Mouse (Mus musculus) heart, embryonic 13.5 days (tissue): Measurements from ENCODE around the gene Tnfaip2. TPM values are rescaled to one million over a fixed set of nuclear protein-coding genes. Genes with fewer than 3 reads are reported as not detected.
A peak's percentile ranks its signal among the peaks of the same experiment; 100 is the strongest.

Source experiments
- ATAC-seq: fragments of 200-750 bp; cut with Nextera tagmentation; 2 replicates; pipeline ENCODE4 v1.8.0; 2017; ENCODE audit warnings: moderate TSS enrichment; ENCODE audit not compliant: insufficient number of reproducible peaks, low FRiP score, low TSS enrichment; ENCODE audit errors: extremely low read depth
- H3K27ac ChIP-seq: fragments of 300-500 bp; sonication (generic); replicated peaks from 2 replicates; pipeline ENCODE4 v1.5.1; 2015; ENCODE audit warnings: moderate library complexity, mild to moderate bottlenecking, inconsistent platforms
- H3K27me3 ChIP-seq: fragments of 300-500 bp; sonication (generic); replicated peaks from 2 replicates; pipeline ENCODE4 v1.6.1; 2015; ENCODE audit warnings: mild to moderate bottlenecking, inconsistent platforms
- H3K36me3 ChIP-seq: fragments of 300-500 bp; sonication (generic); 2 replicates; pipeline ENCODE4 v1.6.1; 2015; ENCODE audit warnings: mild to moderate bottlenecking, inconsistent platforms
- H3K4me1 ChIP-seq: fragments of 300-500 bp; sonication (generic); 2 replicates; pipeline ENCODE4 v1.6.1; 2015; ENCODE audit warnings: inconsistent platforms
- H3K4me2 ChIP-seq: fragments of 300-500 bp; sonication (generic); 2 replicates; pipeline ENCODE4 v1.6.1; 2015; ENCODE audit warnings: inconsistent platforms, mild to moderate bottlenecking, moderate library complexity
- H3K4me3 ChIP-seq: fragments of 300-500 bp; sonication (generic); 2 replicates; pipeline ENCODE4 v1.5.1; 2015; ENCODE audit warnings: moderate library complexity, mild to moderate bottlenecking, inconsistent platforms
- H3K9ac ChIP-seq: fragments of 300-500 bp; sonication (generic); 2 replicates; pipeline ENCODE4 v1.6.1; 2015; ENCODE audit warnings: inconsistent platforms, mild to moderate bottlenecking, moderate library complexity
- H3K9me3 ChIP-seq: fragments of 300-500 bp; sonication (generic); 2 replicates; pipeline ENCODE4 v1.6.1; 2016; ENCODE audit warnings: inconsistent platforms
- WGBS: fragments of 180-500 bp; shearing (Covaris S2); methylation state at CpG from one replicate; pipeline ENCODE4 v1.1.7; 2015; ENCODE audit warnings: mixed read lengths; 5-methylcytosine and 5-hydroxymethylcytosine counted together
- polyA plus RNA-seq: library from polyadenylated mRNA; unstranded; fragments of >200 nt; fragmentation: Nextera tagmentation; extraction: Ambion mirVana; gene quantifications from 2 replicates; pipeline ENCODE4 v1.2.1, GENCODE M21; 2015

Gene Tnfaip2
- polyA plus RNA-seq, 1 experiment from 2014 or later = 6.0 TPM

- Histone ChIP-seq H3K27ac (peak overlapping the region; percentile 69), H3K4me1 (peaks cover 69% of the 10 kb centered on the region), H3K27me3 (peaks cover 92% of the 10 kb centered on the region), H3K4me2 (peak overlapping the region; percentile 83), H3K36me3 (no peaks in the 10 kb centered on the region), H3K9ac (peak overlapping the region; percentile 81), H3K4me3 (peak overlapping the region; percentile 54), H3K9me3 (no peaks in the 10 kb centered on the region)
- no peak for ATAC-seq
- under 1% methylated on average over 40 of the region's 40 CpGs for WGBS
These were observed 13.0 kb upstream of the Tnfaip2 start for GRCm38 (mm10) chr12:111428961-111429911.

- peak overlapping the region; percentile 54 for H3K4me3 ChIP-seq
- no peaks in the 10 kb centered on the region for H3K36me3 ChIP-seq
- 8% methylated on average over 27 of the region's 27 CpGs for WGBS
- H3K4me1 ChIP-seq = peaks cover 79% of the 10 kb centered on the region
- peaks cover 87% of the 10 kb centered on the region for H3K27me3 ChIP-seq
- peak overlapping the region; percentile 69 for H3K27ac ChIP-seq
- H3K9ac ChIP-seq = peak overlapping the region; percentile 81
- H3K9me3 ChIP-seq = no peaks in the 10 kb centered on the region
- peak overlapping the region; percentile 83 for H3K4me2 ChIP-seq
- no peak; the same call in 1 of the 2 replicates for ATAC-seq
These were observed 12.0 kb upstream of the Tnfaip2 start for GRCm38 (mm10) chr12:111430049-111430867.

- Histone ChIP-seq H3K36me3 (no peaks in the 10 kb centered on the region), H3K9me3 (no peaks in the 10 kb centered on the region), H3K4me3 (peak overlapping the region; percentile 54), H3K4me1 (peaks cover 78% of the 10 kb centered on the region), H3K27ac (peak overlapping the region; percentile 75), H3K27me3 (peaks cover 89% of the 10 kb centered on the region), H3K4me2 (peak overlapping the region; percentile 83), H3K9ac (0 out of 2 replicates have a peak overlapping the region, but pooled peaks have one; percentile 81)
- WGBS = 28% methylated on average over 14 of the region's 14 CpGs
- no peak for ATAC-seq
These were observed 11.1 kb upstream of the Tnfaip2 start for GRCm38 (mm10) chr12:111430868-111431817.

GRCm38 (mm10) chr12:111432097-111432496, 10.2 kb upstream of the Tnfaip2 start:
- Histone ChIP-seq H3K9ac (no peak overlapping the region), H3K9me3 (no peaks in the 10 kb centered on the region), H3K4me2 (no peak overlapping the region), H3K36me3 (no peaks in the 10 kb centered on the region), H3K4me3 (no peak overlapping the region), H3K4me1 (peaks cover 83% of the 10 kb centered on the region), H3K27ac (peak overlapping the region; percentile 75), H3K27me3 (peaks cover 89% of the 10 kb centered on the region)
- 36% methylated on average over 4 of the region's 4 CpGs for WGBS
- ATAC-seq = no peak

GRCm38 (mm10) chr12:111432751-111433331, 9.4 kb upstream of the Tnfaip2 start:
- no peak overlapping the region for H3K4me2 ChIP-seq
- H3K4me3 ChIP-seq = no peak overlapping the region
- peaks cover 76% of the 10 kb centered on the region for H3K4me1 ChIP-seq
- WGBS = 55% methylated on average over 5 of the region's 5 CpGs
- H3K27me3 ChIP-seq = peaks cover 89% of the 10 kb centered on the region
- H3K27ac ChIP-seq = peak overlapping the region; percentile 75
- no peak for ATAC-seq
- no peak overlapping the region for H3K9ac ChIP-seq
- H3K36me3 ChIP-seq = no peaks in the 10 kb centered on the region
- no peaks in the 10 kb centered on the region for H3K9me3 ChIP-seq

GRCm38 (mm10) chr12:111434164-111434744, 8.0 kb upstream of the Tnfaip2 start:
- H3K9ac ChIP-seq = no peak overlapping the region

GRCm38 (mm10) chr12:111434745-111435327, 7.4 kb upstream of the Tnfaip2 start:
- Histone ChIP-seq H3K9ac (no peak overlapping the region), H3K4me2 (peak overlapping the region; percentile 24), H3K36me3 (no peaks in the 10 kb centered on the region), H3K9me3 (no peaks in the 10 kb centered on the region), H3K27ac (peak overlapping the region; percentile 83), H3K4me3 (no peak overlapping the region), H3K27me3 (peaks cover 91% of the 10 kb centered on the region), H3K4me1 (peaks cover 56% of the 10 kb centered on the region)
- ATAC-seq = peak; percentile 47
- 9% methylated on average over 8 of the region's 8 CpGs for WGBS

More at GRCm38 (mm10) chr12:111434164-111434744, 8.0 kb upstream of the Tnfaip2 start:
- H3K27ac ChIP-seq = peak overlapping the region; percentile 83
- no peak for ATAC-seq
- 37% methylated on average over 6 of the region's 7 CpGs for WGBS
- H3K27me3 ChIP-seq = peaks cover 89% of the 10 kb centered on the region
- no peaks in the 10 kb centered on the region for H3K36me3 ChIP-seq
- H3K4me1 ChIP-seq = peaks cover 62% of the 10 kb centered on the region
- no peaks in the 10 kb centered on the region for H3K9me3 ChIP-seq
- peak overlapping the region; percentile 24 for H3K4me2 ChIP-seq
- H3K4me3 ChIP-seq = no peak overlapping the region

- Histone ChIP-seq H3K27me3 (peaks cover 89% of the 10 kb centered on the region), H3K27ac (no peak overlapping the region), H3K9me3 (no peaks in the 10 kb centered on the region), H3K9ac (no peak overlapping the region), H3K4me1 (peaks cover 43% of the 10 kb centered on the region), H3K4me2 (no peak overlapping the region), H3K36me3 (no peaks in the 10 kb centered on the region), H3K4me3 (no peak overlapping the region)
- ATAC-seq = no peak
- 87% methylated on average over 3 of the region's 3 CpGs for WGBS
These were observed 6.1 kb upstream of the Tnfaip2 start for GRCm38 (mm10) chr12:111436170-111436569.

GRCm38 (mm10) chr12:111436640-111437039, 5.6 kb upstream of the Tnfaip2 start:
- no peak overlapping the region for H3K4me2 ChIP-seq
- WGBS = 49% methylated on average over 8 of the region's 8 CpGs
- peaks cover 40% of the 10 kb centered on the region for H3K4me1 ChIP-seq
- no peak overlapping the region for H3K9ac ChIP-seq
- H3K27me3 ChIP-seq = peaks cover 89% of the 10 kb centered on the region
- no peaks in the 10 kb centered on the region for H3K36me3 ChIP-seq
- H3K9me3 ChIP-seq = no peaks in the 10 kb centered on the region
- H3K4me3 ChIP-seq = no peak overlapping the region
- H3K27ac ChIP-seq = no peak overlapping the region
- ATAC-seq = no peak
